Mouse (Mus musculus): Measurements from ENCODE around the gene Trim30b.

GRCm38 (mm10) chr7:104353600-104353967 lies 16.1 kb downstream of the Trim30b start:
- no peak for TF ChIP-seq GATA1 (IDR thresholded peaks at IDR 0.05; ENCODE audit: low read length)
- no peak for TF ChIP-seq TAL1 (IDR thresholded peaks at IDR 0.05; ENCODE audit: low read length)
